Mouse (Mus musculus): ENCODE data around the gene Map2k3. TPM values are rescaled to one million over a fixed set of nuclear protein-coding genes. Genes with fewer than 3 reads are reported as not detected.
"Not testable (repeated sequence)": the region's sequence is repeated elsewhere in the genome, so short reads cannot be mapped to it uniquely, and the experiment has no call there.

Map2k3 gene
- polyA plus RNA-seq (2015; fragmentation: Nextera tagmentation; extraction: Ambion mirVana), result 31.4 and 32.0 TPM in 2 replicates

GRCm38 (mm10) chr11:60931869-60932481 lies at the start of gene Map2k3:
Gene Map2k3, plus strand, starts transcription at chr11:60932033.
- WGBS, result under 1% methylated on average over 54 of the region's 59 CpGs
- ATAC-seq (ENCODE audit: low read depth), result peak; percentile 95
- H3K4me3 ChIP-seq, result peak within 1 kb of the TSS; percentile 74
- H3K9ac ChIP-seq, result peak within 1 kb of the TSS; percentile 75
- no peaks in the 10 kb centered on the region for H3K36me3 ChIP-seq
- peaks cover 54% of the 10 kb centered on the region for H3K4me1 ChIP-seq (replicated peaks)
- peak within 1 kb of the TSS; percentile 68 for H3K27ac ChIP-seq (replicated peaks)
- peaks cover 6% of the 10 kb centered on the region; the same call in 1 of the 2 replicates for H3K27me3 ChIP-seq
- no peaks in the 10 kb centered on the region for H3K9me3 ChIP-seq
- peak within 1 kb of the TSS; percentile 68 for H3K4me2 ChIP-seq

- peaks cover 19% of the 10 kb centered on the region for H3K4me1 ChIP-seq (replicated peaks)
- no peak overlapping the region for H3K4me2 ChIP-seq
- no peaks in the 10 kb centered on the region for H3K36me3 ChIP-seq
- H3K9me3 ChIP-seq, result no peaks in the 10 kb centered on the region
- no peak overlapping the region for H3K27ac ChIP-seq (replicated peaks)
- no peak for ATAC-seq (ENCODE audit: low read depth)
- no peaks in the 10 kb centered on the region for H3K27me3 ChIP-seq
- 77% methylated on average over 3 of the region's 3 CpGs for WGBS
- no peak overlapping the region for H3K9ac ChIP-seq
- H3K4me3 ChIP-seq, result no peak overlapping the region
Measured at GRCm38 (mm10) chr11:60882386-60882785, 49.4 kb upstream of the Map2k3 start.

GRCm38 (mm10) chr11:60886986-60887385 lies 44.8 kb upstream of the Map2k3 start:
- H3K4me3 ChIP-seq, H3K9me3 ChIP-seq: not testable (repeated sequence)
- 76% methylated on average over 3 of the region's 3 CpGs for WGBS

GRCm38 (mm10) chr11:60889861-60890260 lies 42.0 kb upstream of the Map2k3 start:
- Histone ChIP-seq H3K4me3 (no peak overlapping the region), H3K4me1 (replicated peaks) (no peaks in the 10 kb centered on the region), H3K27me3 (no peaks in the 10 kb centered on the region), H3K27ac (replicated peaks) (no peak overlapping the region), H3K36me3 (no peaks in the 10 kb centered on the region), H3K9ac (no peak overlapping the region), H3K9me3 (no peaks in the 10 kb centered on the region), H3K4me2 (no peak overlapping the region)
- 61% methylated on average over 2 of the region's 2 CpGs for WGBS
- no peak for ATAC-seq (ENCODE audit: low read depth)

More at GRCm38 (mm10) chr11:60886986-60887385, 44.8 kb upstream of the Map2k3 start:
- not testable (repeated sequence) for H3K9ac ChIP-seq; H3K4me1 ChIP-seq (replicated peaks); H3K27ac ChIP-seq (replicated peaks); H3K36me3 ChIP-seq; H3K27me3 ChIP-seq; ATAC-seq (ENCODE audit: low read depth); H3K4me2 ChIP-seq

- WGBS, result 74% methylated on average over 6 of the region's 6 CpGs
- ATAC-seq (ENCODE audit: low read depth), result no peak
- Histone ChIP-seq H3K27ac (replicated peaks) (no peak overlapping the region), H3K36me3 (no peaks in the 10 kb centered on the region), H3K9me3 (no peaks in the 10 kb centered on the region), H3K4me1 (replicated peaks) (no peaks in the 10 kb centered on the region), H3K9ac (no peak overlapping the region), H3K4me2 (no peak overlapping the region), H3K27me3 (no peaks in the 10 kb centered on the region), H3K4me3 (no peak overlapping the region)
Measured at GRCm38 (mm10) chr11:60890286-60890685, 41.5 kb upstream of the Map2k3 start.

- Histone ChIP-seq H3K27me3 (no peaks in the 10 kb centered on the region), H3K36me3 (no peaks in the 10 kb centered on the region), H3K9me3 (no peaks in the 10 kb centered on the region), H3K27ac (replicated peaks) (no peak overlapping the region), H3K9ac (no peak overlapping the region), H3K4me1 (replicated peaks) (no peaks in the 10 kb centered on the region), H3K4me3 (no peak overlapping the region), H3K4me2 (no peak overlapping the region)
- ATAC-seq (ENCODE audit: low read depth), result no peak
- 61% methylated on average over 3 of the region's 3 CpGs for WGBS
Measured at GRCm38 (mm10) chr11:60890744-60891143, 41.1 kb upstream of the Map2k3 start.

- WGBS, result 44% methylated on average over 4 of the region's 4 CpGs
- H3K4me2 ChIP-seq, result no peak overlapping the region
- no peaks in the 10 kb centered on the region for H3K9me3 ChIP-seq
- H3K27me3 ChIP-seq, result no peaks in the 10 kb centered on the region
- no peaks in the 10 kb centered on the region for H3K36me3 ChIP-seq
- no peak overlapping the region for H3K4me3 ChIP-seq
- no peak overlapping the region for H3K27ac ChIP-seq (replicated peaks)
- no peaks in the 10 kb centered on the region for H3K4me1 ChIP-seq (replicated peaks)
- H3K9ac ChIP-seq, result no peak overlapping the region
- ATAC-seq (ENCODE audit: low read depth), result no peak
Measured at GRCm38 (mm10) chr11:60895915-60896314, 35.9 kb upstream of the Map2k3 start.

- H3K27ac ChIP-seq (replicated peaks), result no peak overlapping the region
- H3K4me2 ChIP-seq, result no peak overlapping the region
- H3K9ac ChIP-seq, result no peak overlapping the region
- H3K36me3 ChIP-seq, result peaks cover 47% of the 10 kb centered on the region
- ATAC-seq (ENCODE audit: low read depth), result no peak
- no peak overlapping the region for H3K4me3 ChIP-seq
- 84% methylated on average over 7 of the region's 7 CpGs for WGBS
- no peaks in the 10 kb centered on the region for H3K9me3 ChIP-seq
- no peaks in the 10 kb centered on the region for H3K27me3 ChIP-seq
- H3K4me1 ChIP-seq (replicated peaks), result no peaks in the 10 kb centered on the region
Measured at GRCm38 (mm10) chr11:60902001-60902400, 29.8 kb upstream of the Map2k3 start.

GRCm38 (mm10) chr11:60902486-60902885 lies 29.3 kb upstream of the Map2k3 start:
- no peaks in the 10 kb centered on the region for H3K9me3 ChIP-seq
- no peaks in the 10 kb centered on the region for H3K4me1 ChIP-seq (replicated peaks)
- peaks cover 47% of the 10 kb centered on the region for H3K36me3 ChIP-seq
- H3K4me3 ChIP-seq, result no peak overlapping the region
- H3K9ac ChIP-seq, result no peak overlapping the region
- ATAC-seq (ENCODE audit: low read depth), result no peak
- H3K27ac ChIP-seq (replicated peaks), result no peak overlapping the region
- no peak overlapping the region for H3K4me2 ChIP-seq
- WGBS, result 73% methylated on average over 4 of the region's 4 CpGs
- no peaks in the 10 kb centered on the region for H3K27me3 ChIP-seq

- no peaks in the 10 kb centered on the region for H3K9me3 ChIP-seq
- no peaks in the 10 kb centered on the region for H3K27me3 ChIP-seq
- no peak overlapping the region for H3K4me2 ChIP-seq
- WGBS, result 90% methylated on average over 6 of the region's 6 CpGs
- H3K36me3 ChIP-seq, result peaks cover 47% of the 10 kb centered on the region
- no peak overlapping the region for H3K4me3 ChIP-seq
- H3K9ac ChIP-seq, result no peak overlapping the region
- H3K4me1 ChIP-seq (replicated peaks), result no peaks in the 10 kb centered on the region
- no peak for ATAC-seq (ENCODE audit: low read depth)
- no peak overlapping the region for H3K27ac ChIP-seq (replicated peaks)
Measured at GRCm38 (mm10) chr11:60903661-60904061, 28.2 kb upstream of the Map2k3 start.

- H3K4me3 ChIP-seq, result no peak overlapping the region
- no peak overlapping the region for H3K4me2 ChIP-seq
- no peak for ATAC-seq (ENCODE audit: low read depth)
- H3K9me3 ChIP-seq, result no peaks in the 10 kb centered on the region
- WGBS, result 95% methylated on average over 10 of the region's 10 CpGs
- no peaks in the 10 kb centered on the region; the same call in 1 of the 2 replicates for H3K4me1 ChIP-seq (replicated peaks)
- H3K27me3 ChIP-seq, result no peaks in the 10 kb centered on the region
- peaks cover 47% of the 10 kb centered on the region for H3K36me3 ChIP-seq
- no peak overlapping the region for H3K27ac ChIP-seq (replicated peaks)
- H3K9ac ChIP-seq, result no peak overlapping the region
Measured at GRCm38 (mm10) chr11:60905407-60906120, 26.3 kb upstream of the Map2k3 start.

GRCm38 (mm10) chr11:60906449-60906848 lies 25.4 kb upstream of the Map2k3 start:
- WGBS, result 86% methylated on average over 4 of the region's 4 CpGs
- no peak for ATAC-seq (ENCODE audit: low read depth)

More at GRCm38 (mm10) chr11:60906449-60906848, 25.4 kb upstream of the Map2k3 start:
- no peak overlapping the region for H3K4me3 ChIP-seq
- peaks cover 47% of the 10 kb centered on the region for H3K36me3 ChIP-seq
- no peak overlapping the region for H3K9ac ChIP-seq
- no peaks in the 10 kb centered on the region for H3K27me3 ChIP-seq
- no peak overlapping the region for H3K27ac ChIP-seq (replicated peaks)
- H3K4me2 ChIP-seq, result no peak overlapping the region
- H3K9me3 ChIP-seq, result no peaks in the 10 kb centered on the region
- H3K4me1 ChIP-seq (replicated peaks), result peaks cover 5% of the 10 kb centered on the region

Measured in neural tube, embryonic 13.5 days (tissue).